8 mouse cellular contexts compared by ENCODE assay signal in genomic region chr2:103643584-103644211, GRCm38 (mm10).
DNase-seq lines count a peak whose midpoint lies in the region; ATAC-seq lines count a peak whose summit lies in the region.

No protein-coding gene starts in this region.

- DNase-seq in adrenal gland, adult 2 months, result peak; percentile 62
- no peak for DNase-seq in adrenal gland, adult 18-20 months (ENCODE audit: low spot score in 2 of 2)
- peak; percentile 35 for DNase-seq in left cerebral cortex, adult 11 months (ENCODE audit: low spot score)
- DNase-seq in left cerebral cortex, postnatal 36 days (ENCODE audit: low spot score in 2 of 2), result no peak
- no peak for DNase-seq in hindbrain, embryonic 14.5 days (ENCODE audit: low spot score)
- no peak for DNase-seq in right cerebral cortex, postnatal 4 days
- no peak for DNase-seq in liver

- H3K36me3 ChIP-seq in hindbrain, embryonic 14.5 days (replicated peaks; ENCODE audit: control insufficient read depth, insufficient read depth), result no peaks in the 10 kb centered on the region
- no peaks in the 10 kb centered on the region for H3K36me3 ChIP-seq in neural tube, embryonic 14.5 days (ENCODE audit: control insufficient read depth, insufficient read depth, low read length)

- peak overlapping the region; percentile 58; the same call in 1 of the 2 replicates for H3K27ac ChIP-seq in hindbrain, embryonic 14.5 days
- no peak overlapping the region for H3K27ac ChIP-seq in neural tube, embryonic 14.5 days (ENCODE audit: low read depth, low read length)

- peaks cover 26% of the 10 kb centered on the region for H3K4me1 ChIP-seq in hindbrain, embryonic 14.5 days (replicated peaks; ENCODE audit: control insufficient read depth, insufficient read depth, low read length)
- peaks cover 3% of the 10 kb centered on the region; the same call in 1 of the 2 replicates for H3K4me1 ChIP-seq in neural tube, embryonic 14.5 days (ENCODE audit: control insufficient read depth, insufficient read depth, low read length)

- H3K9me3 ChIP-seq in hindbrain, embryonic 14.5 days (ENCODE audit: control insufficient read depth, low read length), result no peaks in the 10 kb centered on the region
- no peaks in the 10 kb centered on the region for H3K9me3 ChIP-seq in neural tube, embryonic 14.5 days (ENCODE audit: control insufficient read depth, low read length)

- intact Hi-C loops in left cerebral cortex, postnatal 36 days (cut with DNase I), result no loop called here

- H3K4me3 ChIP-seq in hindbrain, embryonic 14.5 days (replicated peaks; ENCODE audit: low read length), result no peak overlapping the region
- no peak overlapping the region for H3K4me3 ChIP-seq in neural tube, embryonic 14.5 days (ENCODE audit: low read depth, low read length)

- 6% methylated on average over 4 of the region's 4 CpGs for WGBS in hindbrain, embryonic 14.5 days
- 4% methylated on average over 4 of the region's 4 CpGs for WGBS in neural tube, embryonic 14.5 days

- H3K27me3 ChIP-seq in hindbrain, embryonic 14.5 days (ENCODE audit: control insufficient read depth, insufficient read depth, low read length), result 0 out of 2 replicates have a peak, but pooled peaks cover 4% of the 10 kb centered on the region
- H3K27me3 ChIP-seq in neural tube, embryonic 14.5 days (ENCODE audit: control insufficient read depth, insufficient read depth, low read length), result no peaks in the 10 kb centered on the region; the same call in 1 of the 2 replicates

- peak; percentile 68 for ATAC-seq in hindbrain, embryonic 14.5 days (ENCODE audit: low FRiP score)
- peak; percentile 77 for ATAC-seq in neural tube, embryonic 14.5 days (ENCODE audit: low read depth)

- no peak overlapping the region for H3K4me2 ChIP-seq in hindbrain, embryonic 14.5 days (replicated peaks)
- no peak overlapping the region for H3K4me2 ChIP-seq in neural tube, embryonic 14.5 days (ENCODE audit: low read depth, low read length)

- H3K9ac ChIP-seq in hindbrain, embryonic 14.5 days, result no peak overlapping the region
- H3K9ac ChIP-seq in neural tube, embryonic 14.5 days (replicated peaks; ENCODE audit: low read depth, low read length), result no peak overlapping the region

Comparison
In these comparisons a context has a peak if more than half of its experiments do, and no peak if none do; other contexts are left out.
1. DNase-seq: peak in adrenal gland, adult 2 months (single experiment) and left cerebral cortex, adult 11 months (single experiment); none in adrenal gland, adult 18-20 months (0 of 2), left cerebral cortex, postnatal 36 days (0 of 2), hindbrain, embryonic 14.5 days (single experiment), right cerebral cortex, postnatal 4 days (single experiment) and liver (single experiment).